Mouse (Mus musculus) ES-Bruce4 (cell line): ENCODE data around the gene Prmt9. TPM values are rescaled to one million over a fixed set of nuclear protein-coding genes. Genes with fewer than 3 reads are reported as not detected.

Source experiments
- H3K27ac ChIP-seq: 2 replicates; pipeline ENCODE4 v1.5.1; 2012; ENCODE audit warnings: low read length, inconsistent platforms; ENCODE audit not compliant: insufficient read depth
- H3K27me3 ChIP-seq: 2 replicates; pipeline ENCODE4 v1.6.1; 2012; ENCODE audit warnings: mild to moderate bottlenecking, low read length, inconsistent platforms; ENCODE audit not compliant: control insufficient read depth, poor library complexity, insufficient read depth, severe bottlenecking
- H3K36me3 ChIP-seq: 2 replicates; pipeline ENCODE4 v1.6.1; 2012; ENCODE audit warnings: inconsistent platforms, mild to moderate bottlenecking, low read length, moderate library complexity; ENCODE audit not compliant: control insufficient read depth, poor library complexity, insufficient read depth, severe bottlenecking
- H3K4me1 ChIP-seq: one replicate; pipeline ENCODE4 v1.8.1; 2011; ENCODE audit warnings: low read length; ENCODE audit not compliant: control insufficient read depth, insufficient read depth
- H3K4me3 ChIP-seq: 2 replicates; pipeline ENCODE4 v1.5.1; 2011; ENCODE audit warnings: low read depth, mild to moderate bottlenecking, low read length
- H3K9ac ChIP-seq: 2 replicates; pipeline ENCODE4 v1.6.1; 2012; ENCODE audit warnings: low read depth, mild to moderate bottlenecking, inconsistent platforms; ENCODE audit not compliant: poor library complexity, severe bottlenecking
- H3K9me3 ChIP-seq: replicated peaks from 2 replicates; pipeline ENCODE4 v1.6.1; 2012; ENCODE audit warnings: mild to moderate bottlenecking, low read length, inconsistent platforms; ENCODE audit not compliant: control insufficient read depth, poor library complexity, insufficient read depth, severe bottlenecking
- CTCF ChIP-seq: IDR thresholded peaks from one replicate; pipeline ENCODE4 v1.8.1; 2011; ENCODE audit warnings: low read depth, low read length
- EP300 ChIP-seq: IDR thresholded peaks from 2 replicates; pipeline ENCODE4 v1.6.1; 2011; ENCODE audit warnings: low read depth, low read length; ENCODE audit not compliant: insufficient read depth
- POLR2A ChIP-seq: IDR thresholded peaks from one replicate; pipeline ENCODE4 v1.8.1; 2011; ENCODE audit warnings: low read length; ENCODE audit not compliant: insufficient read depth
- polyA plus RNA-seq: library from polyadenylated mRNA; stranded (reverse); fragments of >200 nt; gene quantifications from 2 replicates; pipeline ENCODE4 v1.2.4, GENCODE M21; 2011; ENCODE audit warnings: low read depth; ENCODE audit not compliant: missing spikeins, insufficient read depth, insufficient read length

Prmt9 gene
- polyA plus RNA-seq, 1 experiment, result 21.3 TPM

DNA sequence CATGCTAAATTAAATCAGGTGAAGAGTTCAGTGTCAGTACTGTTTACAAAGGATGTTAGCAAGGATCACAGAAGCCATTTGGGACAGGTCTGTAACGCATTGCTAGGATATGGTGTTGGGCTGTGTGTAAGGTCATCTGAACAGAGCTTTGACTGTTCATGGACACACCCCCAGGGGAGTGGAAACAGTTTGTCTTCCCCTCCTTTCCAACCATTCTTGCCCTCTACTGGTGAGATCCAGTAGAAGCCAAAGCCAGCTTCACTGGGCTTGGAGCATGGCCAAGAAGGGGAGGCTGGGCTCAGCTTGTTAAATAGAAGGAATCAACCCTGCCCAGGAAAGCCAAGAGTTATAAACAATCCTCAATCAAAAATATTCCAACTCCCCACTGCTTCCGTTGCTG, 68.7 kb downstream of the Prmt9 start:
- Histone ChIP-seq H3K27me3 (no peaks in the 10 kb centered on the region), H3K4me1 (no peaks in the 10 kb centered on the region), H3K36me3 (no peaks in the 10 kb centered on the region), H3K27ac (no peak overlapping the region), H3K9me3 (no peaks in the 10 kb centered on the region), H3K9ac (no peak overlapping the region), H3K4me3 (no peak overlapping the region)
- TF ChIP-seq POLR2A (no peak), CTCF (peak; percentile 3)

DNA sequence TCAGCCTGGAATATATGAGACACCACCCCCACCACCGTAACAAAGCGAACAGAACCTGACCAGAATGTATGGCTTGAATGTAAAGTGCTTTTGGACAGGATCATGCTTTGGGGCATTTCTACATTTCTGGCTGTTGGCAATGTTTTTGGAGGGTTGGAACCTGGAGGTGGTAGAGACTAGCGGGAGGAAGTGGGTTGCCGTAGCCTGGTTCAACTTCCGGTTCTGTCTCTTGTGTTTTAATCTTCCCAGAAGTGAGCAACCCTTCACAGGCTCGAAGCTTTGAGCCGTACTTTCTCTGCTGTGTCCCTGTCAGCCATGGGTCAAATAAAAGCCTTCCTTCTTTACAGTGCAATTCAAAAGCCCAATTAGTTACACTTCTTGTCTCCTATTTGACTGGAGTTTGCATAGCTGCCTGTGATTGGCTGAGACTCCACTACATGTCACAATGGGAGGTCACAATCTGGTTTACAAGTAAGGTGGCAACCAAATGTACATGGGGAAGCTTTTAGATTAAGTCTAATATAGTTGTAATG, 74.5 kb downstream of the Prmt9 start:
- Histone ChIP-seq H3K4me3 (no peak overlapping the region), H3K27me3 (no peaks in the 10 kb centered on the region), H3K36me3 (no peaks in the 10 kb centered on the region), H3K9me3 (no peaks in the 10 kb centered on the region), H3K4me1 (no peaks in the 10 kb centered on the region), H3K9ac (no peak overlapping the region), H3K27ac (no peak overlapping the region)
- no peak for TF ChIP-seq EP300
- TF ChIP-seq CTCF, result no peak
- TF ChIP-seq POLR2A, result no peak

DNA sequence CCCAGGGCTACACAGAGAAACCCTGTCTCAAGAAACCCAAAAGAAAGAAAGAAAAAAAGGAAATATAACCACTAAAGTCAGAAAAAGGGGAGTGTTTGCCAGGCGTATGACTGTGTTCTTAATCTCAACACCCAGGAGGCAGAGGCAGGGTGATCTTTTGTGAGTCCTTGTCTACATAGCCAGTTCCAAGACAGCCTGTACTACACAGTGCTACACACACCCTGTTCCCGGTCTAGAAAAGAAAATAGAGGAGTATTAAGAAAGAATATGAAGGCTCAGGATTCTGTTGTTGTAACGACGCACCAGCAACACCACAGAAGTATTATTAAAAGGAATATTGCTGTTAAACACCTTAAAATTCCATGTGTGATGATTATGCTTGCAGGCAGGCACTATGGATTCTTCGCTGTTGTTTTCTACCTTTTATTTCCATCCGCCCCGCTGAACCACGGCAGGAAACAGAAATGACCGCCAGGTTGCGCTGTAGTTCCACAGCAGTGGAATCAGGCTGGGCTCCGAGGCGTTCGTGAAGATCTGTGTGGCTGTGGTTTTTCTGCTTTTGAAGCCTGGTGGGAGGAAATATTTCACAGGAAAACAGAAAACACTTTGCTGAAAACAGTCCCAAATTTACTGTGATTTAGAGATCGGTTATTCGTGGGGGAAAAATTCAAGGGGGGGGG, 80.8 kb downstream of the Prmt9 start:
- Histone ChIP-seq H3K9ac (no peak overlapping the region), H3K4me3 (no peak overlapping the region), H3K27ac (no peak overlapping the region), H3K27me3 (no peaks in the 10 kb centered on the region; the same call in 1 of the 2 replicates), H3K4me1 (no peaks in the 10 kb centered on the region), H3K36me3 (no peaks in the 10 kb centered on the region), H3K9me3 (no peaks in the 10 kb centered on the region)
- TF ChIP-seq EP300, result no peak
- TF ChIP-seq CTCF, result peak; percentile 95
- no peak for TF ChIP-seq POLR2A

DNA sequence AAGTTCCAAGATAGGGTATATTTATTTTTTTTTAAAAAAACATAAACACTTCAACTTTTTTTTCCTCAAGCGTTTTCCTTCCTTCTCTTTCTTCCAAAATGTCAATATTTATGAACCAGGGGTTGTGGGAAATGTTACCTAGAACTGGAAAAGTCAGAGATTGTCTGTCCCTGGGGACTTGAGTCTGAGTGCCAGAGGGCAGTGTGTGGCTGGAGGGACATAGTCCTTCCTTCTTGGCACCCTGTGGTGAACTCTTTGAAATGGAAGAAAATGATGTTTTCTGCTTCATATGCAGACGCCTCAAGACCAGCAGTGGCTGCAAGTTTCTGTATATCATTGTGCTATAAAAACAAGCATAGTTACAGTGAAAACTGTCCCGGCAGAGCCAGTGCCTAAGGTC, 81.5 kb downstream of the Prmt9 start:
- Histone ChIP-seq H3K27ac (no peak overlapping the region), H3K4me3 (no peak overlapping the region), H3K27me3 (no peaks in the 10 kb centered on the region; the same call in 1 of the 2 replicates), H3K36me3 (no peaks in the 10 kb centered on the region), H3K9ac (no peak overlapping the region), H3K9me3 (no peaks in the 10 kb centered on the region), H3K4me1 (no peaks in the 10 kb centered on the region)
- TF ChIP-seq POLR2A, result no peak
- TF ChIP-seq EP300, result no peak
- TF ChIP-seq CTCF, result no peak

Other genes starting within 250 kb of the Prmt9 start
- gene Arhgap10, start 31.4 kb upstream of the Prmt9 start, polyA plus RNA-seq, result 26.0 and 26.7 TPM in 2 replicates
- gene Tmem184c, start 61.3 kb downstream of the Prmt9 start, polyA plus RNA-seq, result 41.0 and 42.6 TPM in 2 replicates
- 0.34 and 0.37 TPM in 2 replicates for gene Ednra, start 175.1 kb downstream of the Prmt9 start, polyA plus RNA-seq